Mouse (Mus musculus): ENCODE results near the gene Fggy. TPM values are rescaled to one million over a fixed set of nuclear protein-coding genes. Genes with fewer than 3 reads are reported as not detected.

Fggy gene
- total RNA-seq, 1 experiment: 8.2 TPM

GRCm38 (mm10) chr4:95752538-95753188 is 195.4 kb downstream of the Fggy start:
- H3K27ac ChIP-seq (ENCODE audit: insufficient read depth, low read depth, low read length, poor library complexity, severe bottlenecking): no peak overlapping the region
- no peak for TF ChIP-seq HCFC1 (IDR thresholded peaks at IDR 0.05; ENCODE audit: borderline replicate concordance, insufficient read depth, low read length)
- TF ChIP-seq CHD2 (IDR thresholded peaks at IDR 0.05; ENCODE audit: low read depth, low read length): no peak
- no peak for TF ChIP-seq ZNF384 (IDR thresholded peaks at IDR 0.05; ENCODE audit: low read depth, low read length)
- no peak for TF ChIP-seq ZC3H11A (IDR thresholded peaks at IDR 0.05; ENCODE audit: borderline replicate concordance, low read depth, low read length)
- no peak for TF ChIP-seq MAFK (IDR thresholded peaks at IDR 0.05; ENCODE audit: insufficient read depth, low read depth, low read length)
- no peak overlapping the region for H3K4me3 ChIP-seq (ENCODE audit: insufficient read depth in 1 of 2, low read depth in 1 of 2, low read length in 2 of 2, poor library complexity in 1 of 2, severe bottlenecking in 1 of 2)
- H3K36me3 ChIP-seq (ENCODE audit: control insufficient read depth, insufficient read depth, low read length, poor library complexity, severe bottlenecking): no peaks in the 10 kb centered on the region
- DNase-seq (ENCODE audit: low read depth, low spot score): no peak
- H3K9ac ChIP-seq (ENCODE audit: insufficient read depth, low read depth, low read length, poor library complexity, severe bottlenecking): no peak overlapping the region
- H3K4me1 ChIP-seq (ENCODE audit: control insufficient read depth in 2 of 2, insufficient read depth in 2 of 2, low read length in 2 of 2, poor library complexity in 1 of 2): no peaks in the 10 kb centered on the region
- in situ Hi-C loops (cut with MboI; ENCODE audit: low sequenced_read_pairs in 2 of 2, unreplicated experiment in 2 of 2): no loop called here
- no peaks in the 10 kb centered on the region for H3K9me3 ChIP-seq (ENCODE audit: control insufficient read depth, insufficient read depth, low read depth, low read length)

GRCm38 (mm10) chr4:95759027-95759731 is 201.9 kb downstream of the Fggy start:
- no peak overlapping the region for H3K4me3 ChIP-seq (ENCODE audit: insufficient read depth in 1 of 2, low read depth in 1 of 2, low read length in 2 of 2, poor library complexity in 1 of 2, severe bottlenecking in 1 of 2)
- no peaks in the 10 kb centered on the region for H3K36me3 ChIP-seq (ENCODE audit: control insufficient read depth, insufficient read depth, low read length, poor library complexity, severe bottlenecking)
- no peaks in the 10 kb centered on the region for H3K4me1 ChIP-seq (ENCODE audit: control insufficient read depth in 2 of 2, insufficient read depth in 2 of 2, low read length in 2 of 2, poor library complexity in 1 of 2)
- no peaks in the 10 kb centered on the region for H3K9me3 ChIP-seq (ENCODE audit: control insufficient read depth, insufficient read depth, low read depth, low read length)
- in situ Hi-C loops (cut with MboI; ENCODE audit: low sequenced_read_pairs in 2 of 2, unreplicated experiment in 2 of 2): no loop called here
- H3K27ac ChIP-seq (ENCODE audit: insufficient read depth, low read depth, low read length, poor library complexity, severe bottlenecking): no peak overlapping the region
- TF ChIP-seq ZC3H11A (IDR thresholded peaks at IDR 0.05; ENCODE audit: borderline replicate concordance, low read depth, low read length) (no peak), MAFK (IDR thresholded peaks at IDR 0.05; ENCODE audit: insufficient read depth, low read depth, low read length) (no peak), ZNF384 (IDR thresholded peaks at IDR 0.05; ENCODE audit: low read depth, low read length) (no peak), HCFC1 (IDR thresholded peaks at IDR 0.05; ENCODE audit: borderline replicate concordance, insufficient read depth, low read length) (no peak), CHD2 (IDR thresholded peaks at IDR 0.05; ENCODE audit: low read depth, low read length) (no peak)
- no peak overlapping the region for H3K9ac ChIP-seq (ENCODE audit: insufficient read depth, low read depth, low read length, poor library complexity, severe bottlenecking)
- DNase-seq (ENCODE audit: low read depth, low spot score): no peak

GRCm38 (mm10) chr4:95765359-95765758 is 208.1 kb downstream of the Fggy start:
- H3K27ac ChIP-seq (ENCODE audit: insufficient read depth, low read depth, low read length, poor library complexity, severe bottlenecking): no peak overlapping the region
- no peaks in the 10 kb centered on the region for H3K9me3 ChIP-seq (ENCODE audit: control insufficient read depth, insufficient read depth, low read depth, low read length)
- H3K9ac ChIP-seq (ENCODE audit: insufficient read depth, low read depth, low read length, poor library complexity, severe bottlenecking): no peak overlapping the region
- no peak for DNase-seq (ENCODE audit: low read depth, low spot score)
- H3K36me3 ChIP-seq (ENCODE audit: control insufficient read depth, insufficient read depth, low read length, poor library complexity, severe bottlenecking): no peaks in the 10 kb centered on the region
- in situ Hi-C loops (cut with MboI; ENCODE audit: low sequenced_read_pairs in 2 of 2, unreplicated experiment in 2 of 2): no loop called here
- TF ChIP-seq HCFC1 (IDR thresholded peaks at IDR 0.05; ENCODE audit: borderline replicate concordance, insufficient read depth, low read length): no peak
- no peak for TF ChIP-seq ZC3H11A (IDR thresholded peaks at IDR 0.05; ENCODE audit: borderline replicate concordance, low read depth, low read length)
- TF ChIP-seq ZNF384 (IDR thresholded peaks at IDR 0.05; ENCODE audit: low read depth, low read length): no peak
- no peak for TF ChIP-seq MAFK (IDR thresholded peaks at IDR 0.05; ENCODE audit: insufficient read depth, low read depth, low read length)
- no peak for TF ChIP-seq CHD2 (IDR thresholded peaks at IDR 0.05; ENCODE audit: low read depth, low read length)
- H3K4me1 ChIP-seq (ENCODE audit: control insufficient read depth in 2 of 2, insufficient read depth in 2 of 2, low read length in 2 of 2, poor library complexity in 1 of 2): no peaks in the 10 kb centered on the region
- H3K4me3 ChIP-seq (ENCODE audit: insufficient read depth in 1 of 2, low read depth in 1 of 2, low read length in 2 of 2, poor library complexity in 1 of 2, severe bottlenecking in 1 of 2): no peak overlapping the region

GRCm38 (mm10) chr4:95770469-95770868 is 213.2 kb downstream of the Fggy start:
- H3K27ac ChIP-seq (ENCODE audit: insufficient read depth, low read depth, low read length, poor library complexity, severe bottlenecking): no peak overlapping the region
- H3K4me1 ChIP-seq (ENCODE audit: control insufficient read depth in 2 of 2, insufficient read depth in 2 of 2, low read length in 2 of 2, poor library complexity in 1 of 2): no peaks in the 10 kb centered on the region
- H3K4me3 ChIP-seq (ENCODE audit: insufficient read depth in 1 of 2, low read depth in 1 of 2, low read length in 2 of 2, poor library complexity in 1 of 2, severe bottlenecking in 1 of 2): no peak overlapping the region
- H3K9ac ChIP-seq (ENCODE audit: insufficient read depth, low read depth, low read length, poor library complexity, severe bottlenecking): no peak overlapping the region
- no peak for DNase-seq (ENCODE audit: low read depth, low spot score)
- TF ChIP-seq HCFC1 (IDR thresholded peaks at IDR 0.05; ENCODE audit: borderline replicate concordance, insufficient read depth, low read length) (no peak), MAFK (IDR thresholded peaks at IDR 0.05; ENCODE audit: insufficient read depth, low read depth, low read length) (no peak), CHD2 (IDR thresholded peaks at IDR 0.05; ENCODE audit: low read depth, low read length) (no peak), ZC3H11A (IDR thresholded peaks at IDR 0.05; ENCODE audit: borderline replicate concordance, low read depth, low read length) (no peak), ZNF384 (IDR thresholded peaks at IDR 0.05; ENCODE audit: low read depth, low read length) (no peak)
- no peaks in the 10 kb centered on the region for H3K9me3 ChIP-seq (ENCODE audit: control insufficient read depth, insufficient read depth, low read depth, low read length)
- no peaks in the 10 kb centered on the region for H3K36me3 ChIP-seq (ENCODE audit: control insufficient read depth, insufficient read depth, low read length, poor library complexity, severe bottlenecking)
- in situ Hi-C loops (cut with MboI; ENCODE audit: low sequenced_read_pairs in 2 of 2, unreplicated experiment in 2 of 2): no loop called here

All from ES-E14 (cell line).